Mouse (Mus musculus) spleen, adult 12 weeks (tissue): ENCODE results near the gene Tor3a.

Experiments used
- DNase-seq: peaks from one replicate; pipeline ENCODE4 v3.0.0; 2022; ENCODE audit warnings: low spot score

Tor3a gene

DNA sequence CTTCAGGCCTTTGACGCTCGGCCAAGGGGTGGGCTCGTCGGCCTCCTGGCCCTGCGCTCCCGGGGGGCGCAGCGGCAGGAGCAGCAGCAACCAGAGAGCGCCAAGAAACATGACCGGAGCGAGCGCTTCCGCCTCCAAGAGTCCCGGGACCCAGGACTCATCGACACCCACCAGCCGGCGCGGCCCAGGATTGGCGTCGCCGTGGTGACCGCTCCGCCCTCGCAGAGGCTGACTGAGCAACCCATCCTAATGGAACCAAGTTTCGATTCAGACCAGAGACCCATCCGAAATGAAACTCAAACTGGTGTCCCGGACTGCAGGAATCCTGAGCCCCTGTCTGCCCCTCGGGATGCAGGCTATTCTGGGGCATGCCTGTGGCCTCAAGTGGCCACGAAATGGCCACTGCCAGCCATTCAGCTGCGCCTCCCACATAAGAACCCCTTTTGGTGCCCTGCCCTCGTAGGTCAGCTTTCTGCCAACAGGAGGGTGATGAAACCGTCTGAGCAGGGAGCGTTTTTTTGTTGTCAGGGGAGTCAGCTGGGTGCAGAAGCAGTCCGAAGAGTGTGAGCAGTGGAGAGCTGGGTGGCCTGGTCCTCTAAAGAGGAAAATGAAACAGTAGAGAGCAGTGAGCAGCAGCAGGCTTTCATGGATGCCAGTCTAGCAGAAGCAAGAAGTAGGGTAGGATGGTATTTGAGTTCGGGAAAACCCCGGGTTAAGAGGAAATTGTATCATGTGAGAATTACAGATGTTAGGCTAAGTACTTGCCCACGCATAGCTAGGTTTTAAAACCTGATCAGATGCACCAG, at the start of gene Tor3a:
TSS of gene Tor3a (minus strand) at position 162 of the 806 bp plus-strand sequence.
- peak; percentile 71 for DNase-seq

DNA sequence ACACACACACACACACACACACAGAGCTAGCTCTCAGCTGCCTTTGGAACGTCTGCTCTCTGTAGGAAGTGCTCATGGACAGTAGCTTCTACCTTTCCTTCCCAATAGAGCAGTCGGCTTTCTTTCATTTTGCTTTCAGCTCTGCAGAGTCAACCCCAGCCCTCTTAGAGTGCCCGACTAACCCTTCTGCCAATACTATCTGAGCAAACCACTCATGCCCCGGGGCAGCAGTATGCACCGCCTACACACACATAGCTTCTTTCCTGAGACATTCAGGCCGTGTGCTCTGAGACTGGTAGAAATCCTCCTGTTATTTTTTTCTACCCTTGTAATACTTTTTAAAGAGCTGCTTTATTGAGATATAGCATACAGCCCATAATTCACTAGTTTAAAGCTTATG, 47.9 kb upstream of the Tor3a start:
- no peak for DNase-seq

DNA sequence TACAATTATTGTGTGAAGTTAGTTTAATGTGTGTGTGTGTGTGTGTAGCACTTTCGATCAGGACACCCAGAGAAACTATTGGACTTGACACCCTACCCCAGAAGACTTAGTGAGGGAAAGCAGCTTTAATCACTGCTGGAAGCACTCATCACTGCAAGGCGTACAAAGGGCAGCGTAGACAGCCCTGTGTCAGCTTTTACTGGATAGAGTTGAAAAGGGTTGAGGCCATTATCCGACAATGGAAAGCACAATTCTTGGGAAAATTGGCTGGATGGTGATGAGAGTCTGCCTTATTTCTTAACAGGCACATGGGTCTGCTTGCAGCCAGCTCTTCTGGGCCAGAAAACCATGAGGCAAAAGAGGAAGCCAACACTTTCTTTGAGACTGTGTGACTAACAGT, 45.9 kb upstream of the Tor3a start:
- no peak for DNase-seq

DNA sequence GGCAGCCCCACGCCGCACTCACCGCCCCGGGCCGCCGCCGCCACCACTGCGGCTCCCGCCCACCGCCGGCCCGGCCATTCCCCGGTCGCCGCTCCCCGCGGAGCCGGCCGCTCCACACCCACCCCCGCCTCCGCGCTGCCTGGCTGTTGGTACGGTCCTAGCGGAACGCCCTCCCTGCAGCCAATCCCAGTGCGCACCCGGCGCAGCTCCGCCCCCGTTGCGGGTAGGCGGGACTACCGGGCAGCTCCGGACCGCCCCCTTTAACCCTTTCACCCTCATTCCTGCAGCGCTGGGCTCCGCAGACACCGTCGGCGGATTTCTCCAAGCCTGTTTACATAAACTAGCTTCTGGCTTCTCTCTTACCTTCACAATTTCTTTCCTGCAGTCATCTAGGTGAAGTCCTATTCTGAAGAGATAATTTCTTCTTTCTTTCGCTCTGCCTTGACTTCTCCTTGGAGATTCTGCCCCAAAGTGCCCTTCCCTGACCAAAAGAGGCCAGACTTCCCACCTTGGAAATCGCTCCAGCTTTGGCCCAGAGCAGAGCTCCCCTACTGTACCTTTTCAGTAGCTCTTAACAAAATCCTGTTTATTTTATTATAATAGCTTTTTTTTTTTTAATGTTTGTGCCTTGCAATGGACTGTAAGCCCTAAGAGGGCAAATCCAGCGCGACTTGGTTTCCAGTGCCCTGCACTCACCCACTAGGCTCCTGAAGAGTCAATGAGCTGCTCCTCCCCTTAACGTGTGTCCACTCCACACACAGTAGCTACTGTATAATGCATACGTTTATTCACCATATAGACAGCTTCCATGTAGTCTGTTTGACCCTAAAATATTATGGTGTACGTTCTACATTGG, 45.0 kb upstream of the Tor3a start, which contains the start of gene Fam20b:
TSS of gene Fam20b (minus strand) at position 137 of the 856 bp plus-strand sequence.
- DNase-seq = peak; percentile 95

GRCm38 (mm10) chr1:156718286-156718949, 44.3 kb upstream of the Tor3a start:
- DNase-seq = peak; percentile 57

GRCm38 (mm10) chr1:156717751-156718285, 43.7 kb upstream of the Tor3a start:
- DNase-seq = no peak

DNA sequence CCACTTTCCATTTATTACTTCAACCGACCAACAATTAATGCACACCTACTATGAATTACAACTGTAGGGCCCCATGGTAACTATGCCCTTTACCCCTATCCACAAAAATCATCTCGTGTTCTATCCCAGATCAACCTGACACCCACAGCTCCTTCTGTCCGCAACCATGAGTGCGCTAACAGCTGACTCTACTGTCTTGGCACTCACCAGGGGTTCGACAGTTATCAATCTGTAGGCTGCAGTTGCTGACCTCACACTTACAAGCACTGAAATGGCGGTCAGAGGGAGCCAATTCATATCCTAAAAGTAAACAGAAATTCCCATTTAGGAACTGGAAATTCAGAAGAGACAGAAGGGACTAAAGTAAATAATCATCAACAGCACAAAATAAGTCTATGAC, 42.5 kb upstream of the Tor3a start:
- DNase-seq = no peak

DNA sequence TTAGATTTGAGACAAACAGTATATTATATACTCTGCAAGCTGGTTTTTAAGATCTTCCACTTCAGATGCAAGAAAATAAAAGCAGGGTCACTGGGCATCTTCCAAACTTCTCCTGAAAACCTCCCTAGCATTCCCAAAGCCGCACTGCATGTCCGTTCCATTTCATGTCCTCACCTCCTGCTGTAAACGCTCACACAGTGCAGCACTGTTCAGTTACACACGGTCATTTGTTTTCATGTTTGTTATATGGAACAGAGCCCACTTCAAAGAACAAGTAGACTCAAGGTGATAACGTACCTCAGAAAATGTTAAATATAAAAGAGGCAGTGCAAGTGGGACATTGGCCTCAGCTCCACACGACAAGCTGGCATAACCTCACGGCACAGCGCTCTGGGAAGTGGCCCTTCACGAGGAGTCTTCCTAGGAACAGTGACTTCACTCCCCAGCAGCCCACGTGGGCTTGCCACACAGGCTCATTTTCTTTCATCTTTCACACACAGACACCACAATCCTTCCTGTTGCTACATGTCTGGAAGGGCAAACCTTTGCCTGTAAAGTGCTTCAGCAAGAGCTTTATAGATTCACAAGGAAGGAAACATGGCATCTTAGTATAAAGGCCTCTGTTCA, 36.4 kb upstream of the Tor3a start:
- DNase-seq = no peak

DNA sequence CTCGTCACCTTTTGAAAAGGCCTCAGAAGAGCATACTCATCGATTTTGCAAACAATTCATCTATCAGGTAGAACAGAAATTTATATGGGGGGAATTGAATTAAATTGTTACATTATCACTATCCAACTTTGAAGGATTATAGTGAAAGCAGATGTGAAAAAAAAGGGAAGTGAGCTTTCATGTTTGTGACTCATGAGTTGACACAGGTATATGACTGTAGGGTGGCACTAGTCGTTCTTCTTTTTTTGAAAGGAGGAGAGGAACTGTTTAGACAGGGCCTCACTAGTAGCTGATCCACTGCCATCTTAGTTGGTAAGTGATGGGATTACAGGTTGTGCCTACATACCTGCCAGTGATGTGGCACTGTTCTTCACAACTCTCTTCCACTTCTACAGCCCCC, 34.5 kb upstream of the Tor3a start:
- no peak for DNase-seq

GRCm38 (mm10) chr1:156705696-156706285, 31.6 kb upstream of the Tor3a start:
- no peak for DNase-seq

- no peak for DNase-seq
Observed at GRCm38 (mm10) chr1:156703444-156703843, 29.3 kb upstream of the Tor3a start.

DNA sequence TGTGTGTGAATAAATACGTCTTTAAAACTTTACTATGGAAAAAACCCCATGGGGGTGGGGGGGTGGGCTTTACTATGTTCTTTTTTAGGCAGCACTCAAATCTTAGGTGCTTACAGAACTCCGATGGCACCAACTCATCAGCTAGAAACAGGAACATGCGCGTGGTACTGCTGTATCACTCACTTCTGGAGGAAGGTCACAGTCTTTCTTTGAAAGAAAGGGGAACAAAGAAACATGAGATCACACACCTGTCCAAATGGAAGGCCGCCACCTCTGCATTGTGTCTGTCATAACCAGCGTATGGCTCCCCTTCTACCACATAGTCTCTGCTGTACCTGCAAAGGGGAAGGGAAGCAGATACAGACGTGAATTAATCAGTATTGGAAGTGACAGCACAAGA, 28.0 kb upstream of the Tor3a start:
- no peak for DNase-seq

DNA sequence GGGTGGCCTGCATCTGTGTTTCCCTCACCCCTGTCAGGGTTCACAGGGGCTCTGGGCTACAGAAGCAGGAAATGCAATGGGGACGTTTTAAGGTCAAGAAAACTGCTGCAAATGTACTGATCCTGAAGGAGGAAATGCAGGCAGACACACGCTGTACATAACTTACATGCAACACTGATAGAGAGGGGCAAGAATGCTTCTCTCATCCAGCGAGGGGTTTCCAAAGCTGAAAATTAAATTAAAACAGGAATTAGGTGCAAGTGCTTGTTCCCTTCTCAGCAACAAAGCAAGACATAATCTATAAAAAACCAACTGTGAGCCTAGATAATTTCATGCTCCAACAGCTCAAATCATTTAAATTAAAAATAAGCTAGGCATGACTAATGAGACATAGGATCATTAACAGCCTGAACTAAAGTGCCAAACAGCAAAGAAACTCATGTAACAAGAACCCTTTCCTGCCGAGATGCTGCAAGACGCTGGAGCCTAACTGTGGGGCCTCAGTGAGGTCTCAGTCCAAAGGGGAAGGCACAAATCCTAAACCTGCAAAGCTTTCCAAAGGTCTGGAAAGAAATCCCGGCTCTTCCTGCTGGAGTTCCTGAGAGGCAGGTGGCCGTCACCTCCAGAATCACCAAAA, 12.0 kb upstream of the Tor3a start:
- no peak for DNase-seq

DNA sequence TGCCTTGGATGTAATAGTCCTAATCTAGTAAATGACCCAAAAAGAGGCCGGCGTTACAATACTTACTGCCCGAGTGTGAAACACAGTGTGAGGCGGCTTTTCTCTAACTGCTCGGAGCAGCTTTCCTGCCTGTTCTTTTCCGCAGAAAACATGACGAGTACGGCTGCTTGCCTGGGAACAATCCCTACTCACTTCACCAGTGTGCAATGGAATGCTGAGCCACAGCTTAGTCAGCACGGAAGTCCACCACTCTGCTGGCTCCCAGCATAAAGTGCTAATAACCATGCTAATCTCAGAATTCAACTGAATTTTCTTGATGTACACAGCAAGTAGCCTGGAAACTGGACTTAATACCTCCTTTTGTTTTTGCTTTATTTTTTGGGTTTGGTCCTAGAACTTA, 5.4 kb upstream of the Tor3a start:
- no peak for DNase-seq

DNA sequence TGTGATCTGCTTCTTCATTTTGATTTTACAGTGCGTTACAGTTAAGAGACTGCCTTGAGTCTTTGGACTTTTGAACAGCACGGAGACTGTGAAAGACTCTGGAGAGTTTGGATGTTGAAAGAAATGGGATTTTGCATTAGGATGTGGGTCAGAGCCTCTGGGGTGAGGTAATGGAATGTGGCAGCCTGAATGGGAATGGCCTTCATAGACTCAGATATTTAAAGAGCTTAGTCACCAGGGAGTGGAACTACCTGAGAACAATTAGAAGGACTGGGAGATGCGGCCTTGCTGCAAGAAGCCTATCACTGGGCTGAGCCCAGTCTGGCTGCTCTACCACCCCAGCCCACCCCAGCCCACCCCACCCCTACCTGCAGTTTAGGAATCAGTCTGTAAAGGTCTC, 3.1 kb upstream of the Tor3a start:
- no peak for DNase-seq

DNA sequence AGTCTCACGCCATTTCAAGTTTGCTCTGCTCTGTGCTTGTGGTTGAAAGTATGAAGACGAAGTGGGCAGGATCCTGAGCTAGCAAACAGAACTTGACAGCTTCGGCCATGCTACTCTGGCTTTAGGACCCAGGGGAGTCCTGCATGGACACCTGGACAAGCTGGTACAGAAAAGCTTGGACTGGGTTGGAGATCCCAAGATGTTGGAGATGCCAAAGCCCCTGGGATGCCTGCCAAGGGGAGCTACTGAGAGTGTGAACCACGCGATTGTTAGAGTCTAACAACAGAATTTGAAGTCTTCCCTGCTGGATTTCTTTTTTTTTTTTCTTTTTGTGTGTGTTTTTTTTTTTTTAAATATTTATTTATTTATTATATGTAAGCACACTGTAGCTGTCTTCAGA, 2.4 kb upstream of the Tor3a start:
- no peak for DNase-seq

DNA sequence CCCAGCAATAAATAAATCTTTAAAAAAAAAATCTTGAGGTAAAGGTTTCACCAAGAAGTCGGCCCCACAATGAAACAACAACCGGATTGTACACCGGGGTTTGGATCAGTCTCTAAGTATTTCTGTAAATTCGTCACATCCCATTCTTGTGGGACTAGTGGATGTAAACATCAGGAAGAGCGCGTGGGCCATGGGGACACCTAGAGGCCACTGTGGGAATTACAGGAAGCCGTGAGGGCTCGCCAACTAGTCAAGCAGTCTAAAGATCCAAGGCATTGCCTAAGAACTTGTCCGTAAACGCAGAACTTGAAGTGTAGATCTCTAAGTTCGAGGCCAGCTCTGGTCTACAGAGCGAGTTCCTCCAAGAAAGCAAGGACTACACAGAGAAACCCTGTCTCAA, 2.0 kb upstream of the Tor3a start:
- peak; percentile 43 for DNase-seq

GRCm38 (mm10) chr1:156673476-156674194, 521 bp downstream of the Tor3a start:
- DNase-seq = peak; percentile 42

GRCm38 (mm10) chr1:156672720-156673475, 1.3 kb downstream of the Tor3a start:
- no peak for DNase-seq

- no peak for DNase-seq
Observed at GRCm38 (mm10) chr1:156671921-156672320, 2.2 kb downstream of the Tor3a start.
